Mouse (Mus musculus) R1 (cell line): ENCODE measurements around the gene Pgm2.
A peak's percentile ranks its signal among the peaks of the same experiment; 100 is the strongest.

Experiments used
- DNase-seq: peaks from one replicate; pipeline ENCODE4 v3.0.0-alpha.2; 2018; ENCODE audit warnings: low read depth, low spot score

Gene Pgm2

DNA sequence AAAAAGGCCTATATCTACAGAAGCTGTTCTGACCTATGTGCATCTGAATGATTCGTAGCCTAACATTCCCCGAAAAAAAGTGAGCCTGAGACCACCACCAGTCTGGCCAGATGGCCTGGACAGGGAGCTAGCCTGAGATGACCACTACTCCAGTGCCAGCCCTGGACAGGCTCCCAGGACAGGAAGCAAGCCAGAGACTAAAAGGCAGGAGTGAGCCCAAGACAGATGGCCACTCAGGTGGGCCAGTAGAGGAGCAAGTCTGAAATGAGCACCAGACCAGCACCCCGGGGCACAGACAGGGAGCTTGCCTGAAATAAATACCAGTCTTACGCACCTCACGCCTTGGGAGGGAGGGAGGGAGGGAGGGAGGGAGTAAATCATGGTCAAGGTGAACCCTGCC, 51.6 kb downstream of the Pgm2 start:
- DNase-seq: no peak

DNA sequence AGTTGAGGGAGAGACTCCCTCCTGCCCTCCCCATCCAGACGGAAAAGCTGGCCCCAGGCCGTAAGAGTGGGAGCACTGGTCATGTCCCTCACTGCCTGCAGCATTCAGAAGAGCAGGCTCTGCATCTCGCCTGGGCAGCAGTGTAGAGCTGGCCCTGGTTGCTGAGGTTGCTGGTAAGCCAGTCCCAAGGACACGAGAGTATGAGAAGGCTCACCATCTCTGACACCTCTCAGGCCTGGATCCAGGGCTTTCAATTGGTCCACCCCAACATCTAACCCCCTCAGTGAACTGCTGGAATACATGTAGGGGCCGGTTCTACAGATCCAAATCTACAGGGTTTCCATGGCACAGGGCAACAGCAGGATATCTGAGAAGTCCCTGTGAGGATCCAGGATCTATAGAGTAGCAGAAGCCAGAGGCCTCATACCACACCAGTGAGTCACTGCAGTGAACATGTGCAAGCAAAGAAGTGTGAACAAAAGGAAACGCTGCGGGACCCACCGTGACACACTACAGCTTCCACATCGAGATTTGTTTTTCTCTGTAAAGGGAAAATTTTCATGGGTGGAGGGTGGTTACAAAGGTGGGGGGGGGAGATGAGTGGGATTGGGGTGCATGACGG, 53.7 kb downstream of the Pgm2 start:
- no peak for DNase-seq

DNA sequence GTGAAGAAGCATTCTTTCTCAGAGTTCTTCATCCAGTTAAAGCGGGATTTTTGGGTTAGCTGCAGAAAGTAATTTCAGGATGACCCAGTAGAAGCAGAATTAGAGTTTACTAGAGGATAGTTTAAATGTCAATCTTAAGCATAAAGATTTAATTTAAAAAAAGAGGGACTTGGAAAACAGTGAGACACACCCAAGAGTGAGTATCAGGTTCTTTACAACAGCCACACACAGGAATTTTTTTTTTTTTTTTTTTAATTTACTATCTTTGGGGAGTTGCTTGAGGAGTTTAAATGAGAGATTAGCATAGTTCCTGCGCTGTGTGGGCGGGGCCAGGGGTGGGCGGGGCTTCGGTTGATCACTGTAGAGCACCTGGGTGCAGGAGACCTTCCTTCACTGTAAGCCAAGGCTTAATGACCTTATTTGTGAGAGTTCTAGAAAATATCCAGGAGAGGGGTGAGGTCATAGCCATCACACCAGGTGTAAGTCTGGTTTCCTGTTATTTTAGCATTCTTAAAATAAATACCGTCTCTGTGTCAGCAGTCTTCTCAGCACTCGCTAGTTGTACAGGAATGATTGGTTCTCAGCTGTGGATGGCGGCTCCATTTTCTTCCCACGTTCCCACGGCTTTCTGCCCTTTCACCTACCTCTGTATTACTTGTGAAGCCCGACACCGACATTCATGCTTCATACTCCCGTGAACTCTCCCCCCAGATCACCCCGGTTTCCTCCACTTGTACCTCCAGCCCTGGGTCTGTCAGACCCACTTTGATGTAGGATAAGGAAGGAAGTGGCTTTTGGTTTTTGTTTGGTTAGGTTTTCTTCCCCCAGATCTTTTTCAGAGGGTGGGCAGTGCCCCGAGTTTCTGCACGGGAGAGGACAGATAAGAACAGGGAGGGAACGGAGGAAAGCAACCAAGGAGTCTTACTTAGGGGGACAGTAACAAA, 56.7 kb downstream of the Pgm2 start:
- peak; percentile 40 for DNase-seq

DNA sequence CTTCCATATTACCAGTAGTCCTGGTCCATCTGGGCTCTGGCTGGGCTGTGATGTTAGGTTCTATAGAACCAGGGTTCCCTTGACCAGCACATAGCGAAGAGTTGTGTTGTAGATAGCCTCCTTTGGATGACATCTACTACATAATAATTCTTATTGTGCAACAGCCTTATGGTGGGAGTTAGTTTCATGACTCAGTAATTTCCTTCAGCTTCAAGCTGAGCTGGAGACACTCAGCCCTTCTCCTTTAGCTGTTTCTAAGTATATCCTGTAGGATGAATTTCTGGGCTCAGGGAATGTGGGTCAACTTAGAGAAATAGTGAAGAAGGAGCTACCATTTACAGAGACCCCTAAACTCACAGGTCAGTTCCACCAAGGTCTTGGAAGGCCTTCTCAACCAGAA, 60.6 kb downstream of the Pgm2 start:
- DNase-seq: no peak

DNA sequence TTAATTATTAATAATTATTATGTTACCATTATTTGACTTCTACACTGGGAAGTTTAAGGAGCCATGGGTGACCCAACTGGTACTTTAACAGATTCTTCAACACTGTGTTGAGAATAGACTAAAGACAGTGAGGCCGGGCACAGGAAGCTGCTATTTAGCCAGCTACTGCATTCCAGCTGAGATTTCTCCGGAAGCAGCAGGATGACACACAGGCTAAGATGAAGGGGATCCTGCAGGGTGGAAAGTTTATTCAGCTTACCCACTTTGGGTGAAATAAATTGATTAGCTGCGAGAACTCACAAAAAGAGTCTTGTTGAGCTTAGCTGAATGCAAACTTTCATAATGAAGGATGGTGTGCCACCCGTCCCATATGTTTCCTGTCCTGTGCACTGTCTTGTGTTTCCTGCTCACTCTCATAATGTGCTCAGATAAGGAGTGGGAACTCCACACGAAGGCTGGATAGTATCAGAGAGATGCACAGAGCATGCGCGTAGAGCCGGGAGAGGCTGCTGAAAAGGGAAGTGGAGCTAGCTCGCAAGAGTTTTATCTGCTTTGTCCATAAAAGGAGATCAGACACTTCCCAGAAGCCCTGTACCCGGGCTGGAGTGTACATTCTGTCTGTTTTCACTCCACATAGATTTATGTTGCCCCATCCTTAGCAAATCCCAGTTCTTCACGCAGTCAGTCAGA, 63.3 kb downstream of the Pgm2 start, which contains the start of gene Tbc1d1:
Tbc1d1 (plus strand) TSS at position 445 of the 690 bp plus-strand sequence.
- no peak for DNase-seq

DNA sequence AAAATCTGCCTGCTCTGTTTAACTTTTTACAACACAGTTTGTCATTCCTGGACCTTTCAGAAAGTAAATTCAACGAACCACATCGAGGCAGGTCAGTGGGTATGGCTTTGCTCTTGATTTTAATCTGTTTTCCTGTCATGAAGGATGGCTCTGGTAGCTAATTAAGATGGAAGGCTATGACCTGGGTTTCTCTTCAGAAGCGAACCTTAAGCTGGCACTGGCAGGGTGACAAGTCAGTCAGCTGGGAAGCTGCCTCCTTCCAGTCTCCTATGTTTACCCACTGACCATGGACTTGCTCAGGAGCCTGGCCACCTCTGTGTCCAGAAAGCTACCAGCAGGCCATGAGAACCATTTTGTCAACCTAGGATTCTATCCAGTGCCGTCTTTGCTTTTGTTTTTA, 63.8 kb downstream of the Pgm2 start:
- no peak for DNase-seq

DNA sequence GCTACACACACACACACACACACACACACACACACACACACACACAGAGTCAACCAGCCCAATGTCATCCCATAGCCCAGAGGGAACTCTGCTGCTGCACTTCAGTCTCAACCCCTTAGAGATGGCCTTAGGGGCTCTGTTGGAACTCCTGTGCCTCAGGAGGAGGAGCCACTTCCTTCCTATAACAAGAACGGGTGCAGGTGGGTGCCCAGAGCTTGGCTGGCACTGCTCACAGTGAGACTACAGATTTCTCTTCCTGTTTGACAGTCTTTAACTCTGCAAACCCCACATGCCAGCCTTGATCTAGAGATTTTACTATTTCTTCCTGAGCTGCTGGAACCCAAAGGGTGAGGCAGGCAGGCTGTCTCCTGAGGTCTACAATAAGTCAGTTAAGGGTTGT, 65.2 kb downstream of the Pgm2 start:
- DNase-seq: no peak

DNA sequence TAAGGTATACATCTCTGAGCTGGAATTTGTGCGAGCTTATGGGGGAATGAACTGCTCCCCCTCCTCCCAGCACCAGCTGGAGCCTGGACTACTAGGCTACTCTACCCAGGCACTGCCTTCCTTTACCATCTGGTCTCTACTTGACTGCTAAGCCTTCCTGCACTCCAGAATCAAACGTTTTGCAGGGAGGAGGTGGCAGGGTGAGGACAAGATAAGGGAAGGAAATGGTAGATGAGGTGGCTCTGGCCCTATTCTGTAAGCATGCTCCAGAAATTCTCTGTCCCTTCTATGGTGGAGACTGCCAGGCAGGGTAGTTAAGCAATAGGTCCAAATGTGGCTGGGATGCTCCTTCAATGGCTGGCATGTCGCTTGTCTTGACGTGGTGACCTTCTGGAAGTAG, 65.8 kb downstream of the Pgm2 start:
- DNase-seq: no peak

DNA sequence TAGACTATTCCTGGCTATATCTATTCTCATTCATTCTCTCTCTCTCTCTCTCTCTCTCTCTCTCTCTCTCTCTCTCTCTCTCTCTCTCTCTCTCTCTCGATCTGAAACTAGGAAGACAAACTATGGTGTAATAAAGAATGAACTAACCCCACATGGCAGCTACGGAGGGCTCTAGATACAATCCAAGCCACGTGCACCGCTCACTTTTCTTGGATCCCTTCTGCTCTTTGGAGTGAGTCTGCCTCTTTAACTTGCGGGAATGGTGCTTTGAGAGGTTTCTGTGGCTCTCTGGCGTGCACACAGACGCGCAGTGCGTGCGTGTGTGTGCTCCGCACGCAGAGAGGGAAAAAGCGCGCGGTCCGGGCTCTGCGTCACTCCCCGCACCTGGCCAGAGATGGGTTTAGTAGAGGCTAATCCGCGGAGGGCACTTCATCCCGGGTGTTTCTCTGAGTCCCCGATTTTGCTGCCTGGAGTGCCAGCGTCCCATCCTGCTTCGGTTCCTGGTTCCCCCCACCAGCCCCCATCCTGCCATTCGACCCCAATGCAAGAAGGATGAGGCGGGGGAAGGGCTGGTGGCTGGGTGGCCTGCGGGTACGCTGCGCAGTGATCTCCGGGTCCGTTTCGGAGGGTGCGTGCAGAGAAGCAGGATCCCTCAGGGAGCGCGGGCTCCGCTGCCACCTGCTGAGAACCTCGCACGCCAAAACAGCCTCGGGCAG, 66.5 kb downstream of the Pgm2 start:
- peak; percentile 66 for DNase-seq

DNA sequence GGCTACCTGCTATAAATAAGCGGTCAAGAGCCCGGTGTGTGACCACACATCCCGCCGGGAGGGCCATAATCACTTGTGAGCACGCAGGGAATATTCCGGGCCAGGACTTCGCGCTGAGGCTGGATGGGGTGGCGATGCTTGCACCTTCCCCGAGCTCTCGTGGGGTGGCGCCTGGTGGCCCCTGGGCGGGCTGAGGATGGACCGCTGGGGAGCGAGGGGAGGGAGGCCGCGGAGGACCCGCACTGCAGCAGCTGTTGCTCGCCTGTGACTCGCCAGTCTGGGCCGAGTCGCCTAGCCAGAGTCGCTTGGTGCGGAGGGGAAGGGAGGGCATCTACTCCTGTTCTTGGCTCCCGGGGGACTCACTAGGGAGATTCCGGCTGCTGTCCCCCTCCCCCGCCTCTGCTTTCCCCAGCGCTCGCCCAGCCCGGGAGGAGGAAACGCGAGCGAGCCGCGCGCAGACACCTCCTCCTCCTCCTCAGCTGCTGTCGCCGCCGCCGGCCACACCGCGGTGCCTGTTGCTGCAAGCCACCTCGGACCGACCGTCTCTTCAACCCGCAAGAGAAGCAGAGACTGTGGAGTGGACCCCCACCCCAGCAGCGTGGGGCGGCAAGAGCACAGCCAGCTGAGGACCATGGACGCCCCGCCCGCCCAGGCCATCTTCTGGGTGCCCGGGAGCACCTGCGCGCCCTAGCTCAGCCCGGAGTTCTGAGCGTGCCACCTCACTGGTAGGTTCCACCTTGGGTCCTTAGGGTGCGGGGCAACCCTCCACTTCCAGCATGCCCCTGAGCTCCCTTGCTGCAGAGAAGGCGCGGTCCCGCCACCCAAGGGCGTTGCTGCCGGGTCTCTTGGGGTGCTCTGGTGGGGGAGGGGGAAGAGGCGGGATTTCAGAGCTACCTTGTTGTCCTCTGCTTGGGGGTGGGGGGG, 67.3 kb downstream of the Pgm2 start:
- peak; percentile 65 for DNase-seq

DNA sequence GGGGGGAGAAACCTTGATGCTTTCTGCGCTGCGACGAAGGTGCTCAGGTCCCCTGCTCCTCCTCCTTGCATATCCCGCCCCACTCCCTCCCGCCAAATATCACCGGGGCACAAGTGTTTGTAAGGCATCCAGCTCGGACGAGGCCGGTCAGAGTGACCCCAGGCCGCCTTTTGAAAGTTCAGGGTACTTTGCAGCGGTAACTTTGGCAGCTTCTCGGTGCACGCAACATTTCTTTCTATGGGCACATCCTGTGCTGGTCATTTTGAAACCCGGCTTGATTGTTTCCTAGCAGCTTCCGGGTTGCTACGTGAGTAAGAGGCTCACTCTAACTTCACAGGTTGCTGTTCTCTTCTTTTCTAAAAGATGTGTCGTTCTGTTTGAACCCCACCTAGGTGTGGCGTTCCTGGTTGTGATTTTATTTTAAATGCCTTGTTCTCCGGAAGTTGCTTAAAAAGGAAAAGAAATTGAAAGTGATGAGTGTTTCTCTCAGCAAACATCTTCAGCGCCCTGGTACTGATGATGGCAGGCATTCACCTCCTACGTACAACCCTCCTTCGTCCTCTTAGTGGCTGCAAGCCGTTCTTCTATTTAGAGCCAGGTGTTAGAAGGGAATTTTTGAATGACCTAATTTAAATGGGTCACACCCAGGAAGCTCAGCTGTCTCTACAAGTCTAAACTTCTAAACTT, 68.1 kb downstream of the Pgm2 start:
- peak; percentile 43 for DNase-seq

DNA sequence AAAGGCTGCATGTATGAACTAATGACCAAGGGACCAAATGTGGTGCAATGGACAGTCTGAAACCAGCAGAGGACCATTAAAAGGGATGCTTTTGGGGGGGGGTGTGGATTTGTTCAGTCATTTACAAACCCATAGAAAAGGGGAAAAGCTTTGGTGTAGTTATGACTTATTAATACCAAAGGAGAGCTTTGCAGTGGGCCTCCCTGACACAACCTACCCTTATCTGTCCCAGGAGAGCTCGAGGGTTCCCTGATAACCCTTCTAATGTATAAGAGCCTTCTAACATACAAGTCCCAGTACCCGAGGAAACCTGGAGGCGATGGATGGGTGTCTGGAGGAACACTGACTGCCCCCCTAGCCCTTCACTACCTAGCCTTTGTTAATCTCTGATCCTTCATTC, 69.2 kb downstream of the Pgm2 start:
- DNase-seq: no peak

DNA sequence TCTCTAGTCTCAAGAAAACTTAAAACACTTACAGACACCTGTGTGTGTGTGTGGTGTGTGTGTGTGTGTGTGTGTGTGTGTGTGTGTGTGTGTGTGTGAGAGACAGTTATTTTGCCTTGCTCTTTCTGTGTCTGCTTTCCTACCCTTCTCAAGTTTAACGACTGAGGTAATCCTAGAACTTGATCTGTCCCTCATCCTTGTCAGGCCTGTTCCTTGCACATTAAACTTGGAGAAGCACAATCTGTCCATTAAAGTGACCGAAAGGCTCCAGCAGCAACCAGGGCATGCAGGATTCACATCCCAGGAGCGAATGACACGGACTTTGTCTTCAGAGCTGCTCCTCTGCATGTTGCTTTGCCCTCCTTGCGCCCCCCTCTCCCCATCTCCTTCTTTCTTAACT, 69.8 kb downstream of the Pgm2 start:
- no peak for DNase-seq

DNA sequence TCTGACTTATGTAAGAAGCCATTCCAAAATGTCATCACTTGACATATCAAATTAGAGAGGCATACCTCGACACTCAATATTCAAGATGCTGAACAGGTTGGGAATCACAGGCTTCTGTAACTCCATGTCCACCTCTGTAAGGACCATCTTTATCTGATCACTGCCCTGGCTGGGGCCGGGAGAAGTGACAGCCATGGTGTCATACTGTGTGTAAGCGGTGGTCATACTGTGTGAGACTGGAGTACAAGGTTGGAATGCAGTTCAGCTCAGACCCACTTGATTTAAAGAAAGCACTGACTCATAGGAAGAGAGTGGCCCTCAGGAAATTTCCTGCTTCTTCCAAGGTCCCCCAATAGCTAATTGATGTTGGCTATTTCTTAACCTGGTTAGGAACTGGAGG, 71.7 kb downstream of the Pgm2 start:
- DNase-seq: no peak

DNA sequence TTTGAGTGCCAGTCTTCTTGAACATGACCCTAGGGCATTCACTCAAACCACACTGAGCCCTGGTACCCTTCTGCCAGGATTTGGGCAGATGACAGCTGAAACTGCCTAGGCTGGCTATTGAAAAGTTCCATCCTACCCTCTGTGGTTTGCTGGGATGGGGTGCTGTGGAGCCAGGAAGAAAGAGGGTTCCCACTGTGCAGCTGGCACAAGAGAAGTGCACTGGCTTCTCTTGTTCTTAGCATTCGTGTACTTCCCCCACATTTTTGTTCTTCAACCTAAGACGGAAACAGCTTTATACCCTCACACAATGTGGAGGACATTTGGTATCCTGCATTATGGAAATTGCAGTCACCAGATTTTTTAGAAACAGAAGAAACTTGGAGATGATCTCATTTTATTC, 73.1 kb downstream of the Pgm2 start:
- DNase-seq: no peak

DNA sequence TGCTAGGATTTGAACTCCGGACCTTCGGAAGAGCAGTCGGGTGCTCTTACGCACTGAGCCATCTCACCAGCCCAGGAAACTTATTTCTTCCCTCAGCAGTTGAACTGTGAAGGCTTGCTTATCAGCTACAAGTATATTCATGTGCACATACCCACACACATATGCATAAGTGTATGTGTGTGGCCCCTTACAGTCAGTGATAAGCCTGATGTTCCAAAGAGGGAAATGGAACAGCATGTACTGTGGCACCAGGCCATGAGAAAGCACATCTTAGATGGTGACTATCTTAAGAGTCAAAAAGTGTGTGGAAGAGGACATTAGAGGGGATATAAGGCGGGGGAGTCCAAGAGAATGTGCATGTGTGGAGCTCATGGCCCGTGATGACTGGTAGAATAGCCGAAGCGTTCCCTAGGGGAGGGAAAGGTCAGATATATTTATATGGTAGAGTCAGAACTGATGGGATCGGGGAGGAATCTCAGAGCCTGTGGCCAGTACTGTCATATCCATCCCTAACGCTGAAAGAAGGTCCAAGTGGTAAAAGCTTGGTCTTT, 76.3 kb downstream of the Pgm2 start:
- DNase-seq: no peak

DNA sequence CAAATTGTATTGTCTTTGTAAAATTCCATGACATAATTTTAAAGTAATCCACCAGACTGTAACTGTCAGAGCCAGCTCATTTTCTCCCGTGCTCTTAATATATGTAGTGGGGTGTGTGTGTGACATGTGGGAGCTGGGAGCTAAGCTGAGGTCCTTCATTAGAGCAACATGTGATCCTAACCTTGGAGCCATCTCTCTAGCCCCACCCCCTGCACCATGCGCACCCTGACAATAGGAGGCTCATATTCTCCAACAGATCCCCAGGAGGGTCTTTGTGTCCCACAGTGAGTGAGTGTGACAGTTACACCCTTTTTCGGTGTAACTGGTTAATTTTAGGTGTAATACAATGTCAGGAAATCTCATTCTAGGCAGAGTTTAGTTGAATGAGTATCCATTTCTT, 80.1 kb downstream of the Pgm2 start:
- DNase-seq: no peak

DNA sequence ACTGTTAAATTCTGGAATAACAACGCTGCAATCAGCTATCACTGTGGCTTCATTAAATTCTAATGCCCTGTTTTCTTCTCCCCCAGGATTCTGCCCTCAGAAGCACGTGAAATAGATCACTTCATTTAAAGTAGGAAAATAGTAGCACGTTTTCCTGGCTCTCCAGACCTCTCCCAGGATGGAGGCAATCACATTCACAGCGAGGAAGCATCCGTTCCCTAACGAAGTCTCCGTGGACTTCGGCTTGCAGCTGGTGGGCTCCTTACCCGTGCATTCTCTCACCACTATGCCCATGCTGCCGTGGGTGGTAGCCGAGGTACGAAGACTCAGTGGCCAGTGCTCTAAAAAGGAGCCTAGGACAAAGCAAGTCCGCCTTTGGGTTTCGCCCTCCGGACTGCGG, 80.6 kb downstream of the Pgm2 start:
- DNase-seq: no peak

DNA sequence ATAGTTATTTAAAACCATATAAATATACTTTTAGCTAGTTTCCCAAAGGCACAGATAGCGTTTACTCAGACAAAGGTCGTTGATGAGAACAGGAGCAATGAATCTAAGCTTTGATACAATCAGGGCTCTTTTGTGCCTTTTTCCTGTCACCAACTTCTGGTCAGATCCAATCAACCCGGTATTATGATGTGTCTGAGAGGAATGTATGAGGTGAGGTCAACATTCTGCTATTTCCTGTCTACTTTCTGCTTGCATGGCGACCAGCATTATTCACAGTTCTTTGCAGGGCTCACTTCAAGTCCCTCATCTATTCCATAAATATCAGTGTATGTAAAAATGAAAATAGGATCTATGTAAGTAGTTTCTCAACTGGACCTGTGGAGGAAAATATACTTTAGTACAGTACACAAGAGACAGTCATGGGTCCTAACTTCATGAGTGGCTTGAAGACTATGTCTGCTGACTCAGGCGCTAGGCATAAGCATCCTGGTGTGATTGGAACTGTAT, 81.7 kb downstream of the Pgm2 start:
- DNase-seq: no peak
